Mouse (Mus musculus) T-helper 2 cell (primary cell): ENCODE results near the gene Sipa1l3.

Source experiments
- in situ Hi-C: fragments of 300-600 bp; cut with MboI, MseI; formaldehyde crosslinking; loops from one replicate; pipeline ENCODE4 v1.15.1; 2025; ENCODE audit warnings: high pct_unique_total_duplicates

Gene Sipa1l3

DNA sequence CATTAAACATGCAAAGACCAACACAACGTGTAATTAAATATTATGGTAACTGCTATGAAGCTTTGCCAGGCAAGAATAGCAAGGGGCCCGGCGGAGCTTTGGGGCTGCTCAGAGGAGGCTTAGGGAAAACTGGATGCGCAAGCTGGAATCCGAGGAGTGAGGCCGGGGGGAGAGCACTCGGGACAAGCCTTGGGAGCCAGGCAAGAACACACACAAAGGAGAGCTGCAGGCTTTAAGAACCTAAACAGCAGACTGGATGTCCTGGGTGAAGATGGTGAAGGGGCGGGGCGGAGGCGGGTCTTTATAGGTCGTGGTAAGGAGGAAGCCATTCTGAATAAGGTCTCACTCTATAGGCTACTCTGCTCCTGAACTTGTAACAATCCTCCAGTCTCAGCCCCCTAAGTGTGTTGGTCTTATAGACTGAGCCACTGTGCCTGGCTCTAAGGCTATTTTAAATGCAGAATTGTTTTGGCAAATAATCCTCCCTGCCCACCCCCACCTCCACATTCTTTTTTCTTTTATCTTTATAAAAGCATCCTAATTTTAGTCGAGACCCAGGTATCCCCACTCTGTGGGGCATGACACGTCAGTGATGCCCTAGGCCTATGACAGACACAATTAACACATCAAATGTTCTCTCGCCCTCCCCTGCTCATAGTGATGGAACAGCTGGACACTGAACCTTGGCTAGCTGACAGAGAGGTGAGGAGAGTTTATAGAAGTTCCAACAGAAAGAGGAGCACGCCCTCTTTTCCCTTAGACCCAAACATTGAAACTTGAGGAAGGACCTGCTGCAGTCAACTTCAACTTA is 36.9 kb downstream of the Sipa1l3 start:
- in situ Hi-C loops: loop anchor here (10.0 kb wide), 1 partner anchor 847 kb away; the partner anchor contains the start of gene Acp7

DNA sequence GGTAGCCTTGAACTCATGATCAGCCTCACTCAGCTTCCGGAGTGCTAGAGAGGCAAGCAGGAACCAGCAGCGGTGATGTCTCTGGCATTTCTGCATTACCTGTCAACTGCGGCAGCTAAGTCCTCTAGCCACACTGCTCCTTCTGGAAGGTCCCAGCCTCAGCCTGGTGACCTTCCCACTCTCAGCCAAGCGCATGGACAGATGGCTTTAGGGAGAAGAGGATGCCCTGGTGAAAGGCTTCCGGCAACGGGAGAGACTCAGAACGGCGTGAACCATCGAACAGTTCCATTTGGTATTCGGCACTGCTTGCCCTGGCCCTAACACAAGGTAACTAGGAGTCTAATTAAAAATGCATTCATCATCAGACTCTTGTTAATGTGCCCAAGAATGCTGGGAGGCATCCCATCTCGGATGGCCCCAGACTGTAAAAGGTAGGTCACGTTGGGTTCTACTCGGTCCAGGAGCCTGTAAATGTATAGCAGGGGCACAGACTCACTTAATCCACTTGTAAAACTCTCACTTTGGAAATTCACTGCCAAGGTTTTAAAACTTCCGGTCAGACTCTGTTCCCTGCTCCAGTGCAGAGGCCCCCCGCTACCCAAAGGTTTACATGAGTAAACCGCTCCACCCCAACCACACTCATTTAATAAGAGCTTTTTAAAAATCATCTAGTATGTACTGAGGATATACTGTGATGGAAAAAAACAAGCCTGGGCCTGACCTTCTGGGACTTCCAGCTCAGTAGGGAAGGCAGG is 37.7 kb downstream of the Sipa1l3 start:
- in situ Hi-C loops: loop anchor here (10.0 kb wide), 1 partner anchor 846 kb away; the partner anchor contains the start of gene Acp7

DNA sequence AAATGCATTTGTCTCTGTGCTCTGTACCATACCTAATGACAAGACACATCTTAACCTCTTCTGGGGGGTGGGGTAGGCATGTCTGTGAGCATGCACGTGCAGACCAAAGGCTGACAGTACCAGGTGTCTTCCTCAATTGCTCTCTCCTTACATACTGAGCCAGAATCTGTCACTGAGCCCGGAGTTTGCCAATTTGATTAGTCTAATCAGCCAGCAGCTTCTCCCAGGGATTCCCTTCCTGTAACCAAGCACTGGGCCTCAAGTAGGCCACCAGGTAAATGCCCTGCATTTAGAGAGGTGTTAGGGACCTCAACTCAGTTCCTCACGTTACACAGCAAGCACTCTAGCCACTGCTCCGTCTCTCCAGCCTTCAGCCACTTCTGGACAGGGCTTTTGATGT is 38.3 kb downstream of the Sipa1l3 start:
- in situ Hi-C loops: loop anchor here (10.0 kb wide), 1 partner anchor 845 kb away; the partner anchor contains the start of gene Acp7

DNA sequence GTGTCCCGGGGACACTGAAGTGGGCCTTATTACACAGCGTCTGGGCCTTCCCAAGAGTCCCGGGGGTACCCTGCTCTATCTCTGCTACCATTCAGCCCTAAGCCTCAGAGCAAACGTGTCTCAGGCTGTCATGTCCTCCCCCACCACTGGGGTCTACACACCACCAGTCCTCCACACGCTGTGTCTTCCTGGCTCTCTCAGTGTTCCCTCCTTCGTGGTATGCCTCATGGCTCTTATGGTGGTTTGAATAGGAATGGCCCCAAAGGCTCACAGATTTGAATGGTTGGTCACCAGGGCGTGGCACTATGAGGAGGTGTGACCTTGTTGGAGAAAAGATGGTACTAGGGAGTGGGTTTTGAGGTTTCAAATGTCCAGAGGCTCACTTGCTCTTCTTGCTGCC is 43.4 kb downstream of the Sipa1l3 start:
- in situ Hi-C loops: no loop called here

DNA sequence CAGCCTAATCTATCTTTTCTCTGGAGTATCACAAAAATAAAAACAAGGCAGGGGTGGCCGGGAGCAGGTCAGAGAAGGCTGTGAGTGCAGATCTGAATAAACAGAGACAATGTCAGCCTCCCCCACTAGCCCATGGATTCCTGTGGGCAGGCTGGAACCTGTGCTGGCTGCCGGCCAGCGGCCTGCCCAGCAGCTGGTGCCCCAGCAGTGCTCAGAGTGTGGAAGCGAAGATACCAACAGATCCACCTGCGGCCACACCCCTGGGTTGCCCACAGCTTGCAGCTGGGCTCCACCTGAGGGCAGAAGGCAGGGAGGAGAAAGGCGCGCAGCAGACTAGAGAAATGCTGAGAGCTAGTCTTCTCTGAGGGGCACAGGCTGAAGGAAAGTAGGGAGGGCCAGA is 47.1 kb downstream of the Sipa1l3 start:
- in situ Hi-C loops: no loop called here

DNA sequence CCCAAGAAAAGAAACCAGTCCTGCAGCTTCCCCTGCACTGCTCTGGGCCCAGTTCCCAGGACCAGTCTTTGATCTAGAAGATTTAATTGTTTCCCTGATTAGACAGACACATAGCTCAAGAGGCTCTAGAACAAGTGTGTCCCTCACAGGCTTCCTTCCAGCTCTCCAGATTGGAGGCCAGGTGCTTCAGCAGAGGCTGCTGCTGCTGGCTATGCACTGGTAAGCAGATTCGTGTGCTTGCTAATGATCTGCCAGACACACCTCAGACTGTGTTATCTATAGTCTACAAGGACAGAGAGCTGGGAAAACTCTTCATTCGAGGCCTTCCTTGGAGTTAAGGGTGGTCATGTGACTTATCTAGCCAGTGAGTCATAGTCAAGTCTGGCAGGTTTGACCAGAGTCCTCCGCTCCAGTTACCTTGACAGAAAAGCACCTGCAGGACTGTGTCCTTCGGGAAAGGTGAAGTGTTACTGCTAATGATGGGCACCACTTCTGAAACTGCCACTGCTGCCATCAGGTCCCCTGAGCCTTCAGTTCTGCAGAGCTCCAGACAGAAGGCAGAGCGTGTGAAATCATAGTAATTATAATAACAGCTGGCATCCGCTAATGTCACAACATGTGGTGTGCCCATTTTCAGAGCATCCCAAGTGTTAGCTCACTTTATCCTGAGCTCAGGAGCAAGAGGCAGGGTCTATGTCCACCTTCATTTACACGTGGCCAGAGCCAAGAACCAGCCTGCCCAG is 48.7 kb downstream of the Sipa1l3 start:
- in situ Hi-C loops: no loop called here

DNA sequence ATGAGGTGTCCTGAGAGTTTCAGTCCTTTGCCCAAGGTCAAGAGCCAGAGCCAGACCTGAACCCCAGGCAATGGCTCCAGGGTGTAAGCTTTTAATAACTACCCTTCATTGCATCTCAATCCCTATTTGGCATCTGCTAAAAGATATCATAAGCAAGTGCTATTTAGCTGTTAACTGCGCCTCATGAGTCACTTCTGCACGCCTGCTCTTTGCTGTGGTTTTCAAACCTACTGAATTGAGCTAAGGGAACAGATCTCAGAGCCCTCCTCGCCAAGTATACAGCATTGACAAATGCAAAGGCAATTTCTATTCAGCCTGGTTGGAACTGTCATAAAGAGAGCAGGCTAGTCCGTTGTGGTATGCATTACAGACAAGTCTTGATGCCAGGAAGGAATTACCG is 49.8 kb downstream of the Sipa1l3 start:
- in situ Hi-C loops: no loop called here

DNA sequence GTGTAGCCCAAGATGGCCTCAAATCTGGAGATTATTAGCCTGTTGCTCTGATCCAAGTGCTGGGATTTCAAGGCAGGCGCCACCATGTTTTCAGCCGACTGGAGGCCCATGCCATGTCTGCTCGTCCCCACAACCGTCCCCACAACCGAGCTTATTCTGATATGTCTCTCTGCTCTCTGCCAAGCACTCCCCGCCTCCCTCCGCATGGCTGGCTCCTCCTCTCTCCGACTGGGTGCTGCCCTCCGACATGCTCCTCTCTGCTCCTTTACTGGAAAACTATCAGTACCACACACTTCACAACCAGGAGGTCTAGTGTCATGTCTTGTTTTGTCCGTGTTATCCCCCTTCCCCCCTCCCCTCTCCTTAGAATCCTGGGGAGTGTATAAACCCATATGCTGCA is 51.9 kb downstream of the Sipa1l3 start:
- in situ Hi-C loops: no loop called here

DNA sequence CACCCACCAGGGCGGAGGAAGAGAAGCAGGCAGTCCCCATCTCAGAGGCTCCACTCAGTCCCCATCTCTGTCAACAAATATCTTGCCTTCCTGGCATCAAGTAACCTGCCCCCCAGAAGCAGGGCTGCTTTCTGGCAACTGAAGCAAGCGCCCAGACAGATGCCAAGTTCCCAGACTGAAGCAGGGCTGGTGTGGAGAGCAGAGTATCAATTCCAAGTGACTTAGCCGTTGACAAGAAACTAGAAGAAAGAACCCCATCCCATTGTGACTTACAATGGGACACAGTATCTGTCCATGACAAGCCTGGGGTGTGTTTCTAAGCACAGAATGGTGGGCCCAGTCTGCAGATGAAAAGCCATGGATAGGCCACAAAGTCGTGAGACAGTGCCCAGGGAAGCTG is 52.7 kb downstream of the Sipa1l3 start:
- in situ Hi-C loops: no loop called here

DNA sequence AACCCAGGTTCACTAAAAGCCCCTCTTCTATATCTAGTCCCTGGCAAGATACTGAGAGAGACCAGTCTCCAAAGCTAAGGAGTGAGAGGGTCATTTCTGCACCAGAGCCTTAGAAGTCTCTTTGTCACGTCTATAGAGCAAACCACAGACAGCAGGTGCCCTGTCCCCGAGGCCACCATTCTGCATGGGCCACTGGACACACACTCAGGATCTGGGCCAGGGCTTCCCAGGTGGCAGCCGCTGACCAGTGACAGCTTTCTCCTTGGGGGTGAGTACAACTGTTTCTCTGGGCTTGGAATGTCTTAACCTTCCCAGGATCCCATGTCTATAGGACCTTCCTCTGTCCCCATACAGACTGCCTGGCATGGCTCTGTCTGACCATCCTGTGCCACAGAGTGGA is 55.6 kb downstream of the Sipa1l3 start:
- in situ Hi-C loops: no loop called here

DNA sequence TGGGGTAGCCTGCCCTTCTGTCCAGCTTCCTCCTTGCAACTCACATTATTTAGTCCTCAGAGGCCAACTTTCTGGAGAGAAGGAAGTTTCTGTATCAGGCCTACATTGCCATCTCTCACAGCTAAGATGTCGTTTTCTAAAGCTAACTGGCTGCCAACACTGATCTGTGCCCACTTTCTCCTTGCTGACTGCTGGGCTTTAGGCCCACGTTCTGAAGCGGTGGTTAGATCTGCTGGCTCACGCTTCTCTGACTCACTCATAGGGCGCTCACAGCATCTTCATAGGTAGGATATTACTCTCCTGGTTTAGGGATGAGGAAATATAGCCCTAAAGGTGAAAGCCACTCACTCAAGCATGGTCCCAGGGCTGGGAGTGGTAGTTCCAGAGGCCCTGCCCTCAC is 56.3 kb downstream of the Sipa1l3 start:
- in situ Hi-C loops: no loop called here

DNA sequence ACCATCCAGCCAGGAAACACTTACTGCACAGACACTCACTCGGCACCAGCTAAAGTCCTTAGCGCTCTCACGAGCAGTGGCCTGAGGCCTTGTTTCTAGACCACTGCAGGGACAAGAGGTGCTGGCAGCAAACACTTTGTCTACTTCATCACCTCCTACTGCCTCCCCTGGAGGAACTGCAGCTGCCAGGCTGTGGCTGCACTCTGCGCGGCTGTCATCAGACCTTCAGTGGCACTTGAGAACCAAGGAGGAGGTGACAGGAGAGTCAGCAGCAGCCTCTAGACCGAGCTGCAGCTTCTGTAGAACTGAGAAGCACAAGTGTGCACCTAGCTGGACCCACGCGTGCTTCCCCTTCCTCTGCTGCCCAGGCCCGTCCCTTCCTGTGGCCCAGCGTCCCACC is 56.9 kb downstream of the Sipa1l3 start:
- in situ Hi-C loops: no loop called here

DNA sequence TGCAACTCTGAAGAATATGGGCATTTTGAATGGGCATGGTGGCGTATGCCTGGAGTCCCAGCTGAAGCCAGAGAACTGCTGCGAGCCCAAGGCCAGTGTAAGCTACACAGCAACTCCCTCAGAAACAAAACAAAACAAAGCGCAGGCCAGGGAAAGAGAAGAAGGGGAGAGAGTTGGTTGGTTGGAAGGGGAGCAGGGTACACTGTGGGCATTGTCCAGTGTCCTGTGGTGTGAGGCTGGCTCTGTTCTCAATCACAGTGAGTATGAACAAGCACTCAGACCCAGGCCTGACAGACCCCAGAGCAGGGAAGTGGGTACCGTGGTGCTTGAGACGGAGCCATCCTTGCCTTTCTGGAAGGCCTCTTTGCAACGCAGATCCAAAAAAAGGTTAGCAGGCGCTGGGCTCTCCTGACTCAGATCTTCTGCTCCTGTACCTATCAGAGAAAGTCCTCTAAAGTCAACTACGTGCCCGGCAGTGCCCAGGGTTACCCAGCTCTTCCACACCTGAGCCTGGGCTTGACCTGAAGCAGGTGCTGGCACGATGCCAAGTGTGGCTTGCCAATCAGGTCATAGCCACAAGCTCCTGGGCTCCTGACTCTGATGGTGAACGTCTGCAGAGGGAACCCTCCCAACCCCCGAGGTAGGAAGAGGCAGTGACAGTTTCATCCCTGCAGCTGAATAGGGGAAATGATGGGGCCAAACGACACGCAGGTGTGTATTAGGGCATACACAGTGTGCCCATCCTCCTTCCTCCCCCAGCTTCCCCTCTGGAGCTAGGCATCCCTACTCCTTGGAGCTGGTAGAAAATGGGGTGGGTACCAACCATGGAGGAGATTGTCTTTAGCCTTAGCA is 59.3 kb downstream of the Sipa1l3 start:
- in situ Hi-C loops: no loop called here

DNA sequence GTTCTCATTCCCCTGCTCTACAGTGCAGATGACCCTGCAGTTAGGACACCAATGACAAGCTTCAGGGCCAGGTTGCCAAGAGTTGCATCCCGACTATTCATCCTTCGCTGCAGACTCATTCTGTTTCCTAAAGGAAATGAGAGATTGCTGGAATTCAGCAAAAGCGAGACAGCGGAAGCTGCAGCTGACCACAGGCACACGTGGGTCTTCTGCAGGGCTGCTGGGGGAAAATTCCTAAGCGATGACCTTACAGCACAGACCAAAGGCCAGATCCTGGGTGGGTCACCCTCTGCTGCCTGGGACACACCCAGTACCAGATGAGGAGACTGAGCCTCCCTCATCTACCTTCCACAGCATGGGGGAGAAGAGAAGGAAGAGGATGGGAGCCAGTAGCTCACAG is 60.7 kb downstream of the Sipa1l3 start:
- in situ Hi-C loops: no loop called here

DNA sequence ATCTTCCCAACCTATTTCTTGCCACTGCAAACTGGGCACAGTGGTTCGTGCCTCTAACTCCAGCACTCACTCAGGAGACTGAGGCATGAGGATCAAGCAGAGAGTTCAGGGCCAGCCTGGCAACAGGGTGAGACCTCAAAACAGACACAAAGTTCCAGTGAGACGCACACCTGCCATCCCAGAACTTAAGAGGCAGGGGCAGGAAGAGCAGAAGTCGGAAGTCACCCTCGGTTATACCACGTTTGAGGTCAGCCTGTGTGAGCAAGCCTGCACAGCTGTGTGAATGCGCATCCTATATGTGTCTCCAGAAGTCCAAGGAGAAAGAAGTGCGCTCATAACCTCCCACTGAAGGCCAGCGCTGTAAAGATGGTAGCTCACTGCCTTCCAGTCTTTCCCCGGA is 61.7 kb downstream of the Sipa1l3 start:
- in situ Hi-C loops: no loop called here

DNA sequence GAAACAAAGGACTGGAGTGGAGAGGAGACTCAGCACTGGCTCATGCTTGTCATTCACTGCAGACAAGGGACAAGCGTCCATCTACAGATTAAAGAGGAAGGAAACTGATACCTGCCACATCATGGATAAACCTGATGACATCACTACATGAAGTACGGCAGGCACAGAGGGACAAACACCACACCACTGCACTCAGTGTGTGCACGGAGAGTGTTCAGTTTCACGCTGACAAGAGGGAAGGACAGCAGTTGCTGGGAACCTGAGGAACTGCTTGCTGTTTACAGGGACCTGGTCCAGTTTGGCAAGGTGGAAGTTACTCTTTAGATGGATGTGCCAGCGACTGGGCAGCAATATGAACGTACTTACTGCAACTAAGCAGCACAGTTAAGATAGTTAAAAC is 62.9 kb downstream of the Sipa1l3 start:
- in situ Hi-C loops: no loop called here

DNA sequence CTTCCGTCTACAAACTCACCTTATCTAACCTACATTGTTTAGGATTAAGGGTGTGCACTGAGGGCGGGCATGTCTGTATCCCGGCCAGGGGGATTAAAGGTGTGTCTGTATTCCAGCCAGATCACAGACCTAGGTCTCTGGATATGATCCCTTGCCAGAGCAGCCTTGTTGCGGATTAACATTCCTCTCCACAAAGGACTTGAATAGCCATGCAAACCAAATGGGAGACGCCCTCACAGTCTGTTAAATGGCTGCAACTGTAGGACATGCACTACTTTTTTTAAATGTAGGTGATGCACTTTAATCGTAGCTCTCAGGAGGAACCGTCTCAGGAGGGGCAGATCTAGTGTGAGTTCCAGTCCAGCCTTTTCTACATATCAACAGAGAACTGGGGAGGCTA is 63.5 kb downstream of the Sipa1l3 start:
- in situ Hi-C loops: no loop called here

DNA sequence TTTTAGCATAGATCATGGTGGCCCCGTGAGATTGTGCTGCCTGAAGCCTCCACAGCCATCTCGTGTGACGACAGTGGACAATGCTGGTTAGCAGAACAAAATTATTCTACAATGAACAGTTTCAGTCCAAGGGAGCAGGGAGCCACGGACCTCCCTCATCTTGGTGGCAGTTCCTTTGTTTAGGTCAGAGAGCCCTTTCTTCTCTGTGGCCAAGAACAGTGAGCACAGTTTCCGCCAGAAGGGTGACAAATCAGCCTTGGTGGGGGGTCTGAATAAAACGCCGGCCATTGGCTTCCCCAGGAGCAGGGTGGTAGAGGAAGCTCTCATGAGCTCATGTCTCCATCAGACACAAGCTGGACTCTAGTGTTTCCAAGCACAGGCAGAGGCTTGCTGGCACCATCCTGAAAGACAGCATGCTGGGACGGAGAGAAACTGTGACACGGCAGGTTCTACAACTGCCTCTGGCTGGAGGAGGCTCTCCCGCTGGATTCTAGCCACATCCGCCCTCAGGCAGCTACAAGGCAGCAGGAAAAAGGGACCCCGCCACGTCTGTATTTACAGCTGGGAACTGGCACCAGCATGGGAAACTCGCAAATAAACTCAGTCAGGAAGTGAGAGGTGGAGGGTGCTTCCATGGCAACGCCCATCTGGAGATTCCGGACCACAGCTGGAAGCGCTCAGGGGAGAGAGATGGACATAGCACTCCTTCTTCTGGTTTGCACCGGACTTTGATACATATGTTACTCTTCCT is 65.3 kb downstream of the Sipa1l3 start:
- in situ Hi-C loops: no loop called here

DNA sequence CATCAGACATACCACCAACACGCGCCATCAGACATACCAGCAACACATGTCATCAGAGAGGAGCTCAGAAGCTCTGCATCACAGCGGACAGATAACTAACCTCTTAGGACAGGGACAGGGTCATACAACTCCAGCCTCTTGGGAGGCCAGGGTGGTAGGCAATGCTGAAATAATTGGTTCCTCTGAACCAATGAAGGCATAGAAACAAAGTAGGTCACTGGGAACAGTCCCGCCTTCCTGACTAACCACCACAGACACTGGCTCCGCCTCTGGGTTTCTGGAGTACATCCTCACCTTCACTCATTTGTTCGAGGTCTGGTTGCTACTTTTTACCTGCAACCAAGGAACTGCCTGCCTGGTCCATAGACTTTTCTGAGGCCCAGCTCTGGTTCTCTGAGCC is 66.1 kb downstream of the Sipa1l3 start:
- in situ Hi-C loops: no loop called here

DNA sequence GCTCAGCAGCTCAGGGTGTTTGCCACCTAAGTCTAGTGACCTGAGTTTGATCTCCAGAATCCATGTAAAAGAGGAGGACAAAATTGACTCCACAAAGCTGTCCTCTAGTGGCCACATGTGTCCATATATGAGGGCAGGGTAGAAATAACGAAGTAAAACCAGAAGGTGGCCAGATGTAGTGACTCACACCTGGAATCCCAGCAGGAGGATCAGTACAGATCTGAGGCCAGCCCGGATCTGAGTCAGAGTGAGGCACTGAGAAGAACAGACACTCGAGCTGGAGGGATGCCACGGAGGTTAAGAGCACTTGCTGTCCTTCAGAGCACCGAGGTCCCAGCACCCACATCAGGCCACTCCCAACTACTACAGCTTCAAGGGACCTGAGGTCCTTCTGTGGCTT is 68.3 kb downstream of the Sipa1l3 start:
- in situ Hi-C loops: no loop called here

DNA sequence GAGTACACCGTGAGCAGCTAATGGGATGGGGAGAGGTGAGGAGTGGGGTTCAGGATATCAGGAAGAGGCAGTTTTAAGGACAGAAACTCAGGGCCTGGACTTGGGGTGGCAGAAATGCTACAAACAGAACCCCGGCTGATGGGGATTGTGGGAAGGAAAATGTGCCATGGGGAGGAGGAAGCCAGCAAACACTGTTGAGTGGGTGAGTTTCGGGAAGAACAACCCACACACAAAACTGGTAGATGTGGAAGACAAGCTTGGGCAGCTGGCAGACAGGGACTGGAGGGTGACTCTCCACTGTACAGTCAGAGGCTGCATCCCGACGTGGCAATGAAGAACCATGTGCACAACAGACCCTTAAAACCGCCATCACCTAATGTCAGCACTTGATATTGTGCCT is 69.6 kb downstream of the Sipa1l3 start:
- in situ Hi-C loops: loop anchor here (25.0 kb wide), 1 partner anchor 1438 kb away; the partner anchor contains the start of gene Cd22
